Mouse (Mus musculus): ENCODE measurements around the gene Smpdl3b. TPM values are rescaled to one million over a fixed set of nuclear protein-coding genes. Genes with fewer than 3 reads are reported as not detected.
A peak's percentile ranks its signal among the peaks of the same experiment; 100 is the strongest.
"Not testable (repeated sequence)": the region's sequence is repeated elsewhere in the genome, so short reads cannot be mapped to it uniquely, and the experiment has no call there.

The Smpdl3b gene
- total RNA-seq, 2 experiments from 2014 or later = 2.2 to 2.9 TPM

- peak; percentile 67 to 90 for DNase-seq (ENCODE audit: low spot score in 2 of 2)
- intact Hi-C loops (cut with DNase I) = no loop called here
Observed at GRCm38 (mm10) chr4:132743992-132744911, 12.8 kb downstream of the Smpdl3b start.

- intact Hi-C loops (cut with DNase I) = no loop called here
- no peak for DNase-seq (ENCODE audit: low spot score in 2 of 2)
Observed at GRCm38 (mm10) chr4:132741491-132741890, 15.6 kb downstream of the Smpdl3b start.

- intact Hi-C loops (cut with DNase I); DNase-seq (ENCODE audit: low spot score in 2 of 2): not testable (repeated sequence)
Observed at GRCm38 (mm10) chr4:132737154-132737553, 19.9 kb downstream of the Smpdl3b start.

- intact Hi-C loops (cut with DNase I) = no loop called here
- no peak for DNase-seq (ENCODE audit: low spot score in 2 of 2)
Observed at GRCm38 (mm10) chr4:132735894-132736293, 21.2 kb downstream of the Smpdl3b start.

- intact Hi-C loops (cut with DNase I) = no loop called here
- DNase-seq (ENCODE audit: low spot score in 2 of 2) = no peak
Observed at GRCm38 (mm10) chr4:132735389-132735788, 21.7 kb downstream of the Smpdl3b start.

- intact Hi-C loops (cut with DNase I) = no loop called here
- DNase-seq (ENCODE audit: low spot score in 2 of 2) = no peak
Observed at GRCm38 (mm10) chr4:132734766-132735165, 22.3 kb downstream of the Smpdl3b start.

GRCm38 (mm10) chr4:132733071-132733770 is 23.8 kb downstream of the Smpdl3b start:
- intact Hi-C loops (cut with DNase I) = no loop called here
- no peak for DNase-seq (ENCODE audit: low spot score in 2 of 2)

GRCm38 (mm10) chr4:132732148-132732684 is 24.8 kb downstream of the Smpdl3b start, which contains the start of gene Xkr8:
Gene Xkr8 (minus strand): TSS chr4:132732546.
- intact Hi-C loops (cut with DNase I) = no loop called here
- peak; percentile 48 to 72 for DNase-seq (ENCODE audit: low spot score in 2 of 2)

- DNase-seq (ENCODE audit: low spot score in 2 of 2) = no peak
- intact Hi-C loops (cut with DNase I) = no loop called here
Observed at GRCm38 (mm10) chr4:132731616-132732015, 25.4 kb downstream of the Smpdl3b start.

- intact Hi-C loops (cut with DNase I) = no loop called here
Observed at GRCm38 (mm10) chr4:132728233-132728632, 28.8 kb downstream of the Smpdl3b start.

GRCm38 (mm10) chr4:132718251-132718650 is 38.8 kb downstream of the Smpdl3b start:
- no peak for DNase-seq (ENCODE audit: low spot score in 2 of 2)
- intact Hi-C loops (cut with DNase I) = no loop called here

More at GRCm38 (mm10) chr4:132728233-132728632, 28.8 kb downstream of the Smpdl3b start:
- DNase-seq (ENCODE audit: low spot score in 2 of 2) = no peak

- intact Hi-C loops (cut with DNase I) = no loop called here
- DNase-seq (ENCODE audit: low spot score in 2 of 2) = no peak
Observed at GRCm38 (mm10) chr4:132713181-132713580, 43.9 kb downstream of the Smpdl3b start.

GRCm38 (mm10) chr4:132706885-132707284 is 50.2 kb downstream of the Smpdl3b start:
- intact Hi-C loops (cut with DNase I) = no loop called here
- no peak for DNase-seq (ENCODE audit: low spot score in 2 of 2)

- intact Hi-C loops (cut with DNase I) = no loop called here
- DNase-seq (ENCODE audit: low spot score in 2 of 2) = no peak
Observed at GRCm38 (mm10) chr4:132702076-132702475, 55.0 kb downstream of the Smpdl3b start.

- intact Hi-C loops (cut with DNase I) = loop anchor here (10.0 kb wide), 1 partner anchor 131 kb away; no protein-coding TSS in a partner anchor
- DNase-seq (ENCODE audit: low spot score in 2 of 2) = no peak
Observed at GRCm38 (mm10) chr4:132693366-132693765, 63.7 kb downstream of the Smpdl3b start.

GRCm38 (mm10) chr4:132689634-132690033 is 67.4 kb downstream of the Smpdl3b start:
- intact Hi-C loops (cut with DNase I) = loop anchor here (10.0 kb wide), 1 partner anchor 135 kb away; no protein-coding TSS in a partner anchor
- DNase-seq (ENCODE audit: low spot score in 2 of 2) = no peak
